Mouse (Mus musculus) stomach, embryonic 14.5 days (tissue): ENCODE results near the gene Gtf2h2. TPM values are rescaled to one million over a fixed set of nuclear protein-coding genes. Genes with fewer than 3 reads are reported as not detected.
"Not testable (repeated sequence)": the region's sequence is repeated elsewhere in the genome, so short reads cannot be mapped to it uniquely, and the experiment has no call there.

Source experiments
- ATAC-seq: fragments of 200-750 bp; cut with Nextera tagmentation; 2 replicates; pipeline ENCODE4 v1.8.0; 2017; ENCODE audit warnings: low read depth, moderate TSS enrichment; ENCODE audit not compliant: insufficient number of reproducible peaks, insufficient read depth, low FRiP score
- H3K27ac ChIP-seq: fragments of 300-500 bp; sonication (generic); 2 replicates; pipeline ENCODE4 v1.5.1; 2014; ENCODE audit warnings: mild to moderate bottlenecking, low read length, moderate library complexity, mixed read lengths
- H3K27me3 ChIP-seq: fragments of 300-500 bp; sonication (generic); 2 replicates; pipeline ENCODE4 v1.6.1; 2014; ENCODE audit warnings: low read length, control low read depth, mixed read lengths; ENCODE audit not compliant: control insufficient read depth, insufficient read depth
- H3K36me3 ChIP-seq: fragments of 300-500 bp; sonication (generic); 2 replicates; pipeline ENCODE4 v1.6.1; 2014; ENCODE audit warnings: mild to moderate bottlenecking, control low read depth, low read length, moderate library complexity, mixed read lengths; ENCODE audit not compliant: control insufficient read depth, insufficient read depth
- H3K4me1 ChIP-seq: fragments of 300-500 bp; sonication (generic); 2 replicates; pipeline ENCODE4 v1.6.1; 2014; ENCODE audit warnings: low read length, control low read depth, mixed read lengths; ENCODE audit not compliant: control insufficient read depth, insufficient read depth
- H3K4me2 ChIP-seq: fragments of 300-500 bp; sonication (generic); replicated peaks from 2 replicates; pipeline ENCODE4 v1.6.1; 2014; ENCODE audit warnings: low read depth, low read length, control low read depth
- H3K4me3 ChIP-seq: fragments of 300-500 bp; sonication (generic); 2 replicates; pipeline ENCODE4 v1.5.1; 2014; ENCODE audit warnings: low read depth, low read length, control low read depth
- H3K9ac ChIP-seq: fragments of 300-500 bp; sonication (generic); replicated peaks from 2 replicates; pipeline ENCODE4 v1.6.1; 2014; ENCODE audit warnings: low read depth, mild to moderate bottlenecking, control low read depth, low read length, moderate library complexity, mixed read lengths
- H3K9me3 ChIP-seq: fragments of 300-500 bp; sonication (generic); 2 replicates; pipeline ENCODE4 v1.6.1; 2016; ENCODE audit warnings: low read depth, low read length, control low read depth; ENCODE audit not compliant: control insufficient read depth
- WGBS: fragments of 180-500 bp; shearing (Covaris S2); extraction: QIAGEN DNeasy Blood & Tissue Kit; methylation state at CpG from one replicate; pipeline ENCODE4 v1.1.7; 2014; 5-methylcytosine and 5-hydroxymethylcytosine counted together
- polyA plus RNA-seq: library from polyadenylated mRNA; unstranded; fragments of >200 nt; fragmentation: Nextera tagmentation; extraction: Ambion mirVana; gene quantifications from 2 replicates; pipeline ENCODE4 v1.2.1, GENCODE M21; 2014

Gtf2h2 gene
- polyA plus RNA-seq, 1 experiment from 2014 or later: 75.7 TPM

GRCm38 (mm10) chr13:100452415-100453127, 39.8 kb downstream of the Gtf2h2 start, which contains the start of gene Naip1:
Gene Naip1, minus strand, starts transcription at chr13:100452869.
- H3K27me3 ChIP-seq, H3K36me3 ChIP-seq, ATAC-seq, H3K27ac ChIP-seq, H3K9ac ChIP-seq, H3K4me2 ChIP-seq, H3K4me1 ChIP-seq, H3K9me3 ChIP-seq, H3K4me3 ChIP-seq: not testable (repeated sequence)
- 78% methylated on average over 8 of the region's 8 CpGs for WGBS

- no peak overlapping the region for H3K27ac ChIP-seq
- no peaks in the 10 kb centered on the region for H3K4me1 ChIP-seq
- no peak overlapping the region for H3K9ac ChIP-seq
- H3K4me2 ChIP-seq: no peak overlapping the region
- no peak for ATAC-seq
- no peaks in the 10 kb centered on the region for H3K36me3 ChIP-seq
- WGBS: 83% methylated on average over 1 of the region's 1 CpGs
- no peak overlapping the region for H3K4me3 ChIP-seq
- H3K9me3 ChIP-seq: no peaks in the 10 kb centered on the region
- H3K27me3 ChIP-seq: no peaks in the 10 kb centered on the region
Measured at GRCm38 (mm10) chr13:100449495-100449894, 42.9 kb downstream of the Gtf2h2 start.

GRCm38 (mm10) chr13:100440116-100440515, 52.3 kb downstream of the Gtf2h2 start:
- H3K4me2 ChIP-seq: no peak overlapping the region
- no peak overlapping the region for H3K4me3 ChIP-seq
- H3K9me3 ChIP-seq: no peaks in the 10 kb centered on the region
- ATAC-seq: no peak
- H3K27ac ChIP-seq: no peak overlapping the region
- H3K27me3 ChIP-seq: no peaks in the 10 kb centered on the region
- H3K9ac ChIP-seq: no peak overlapping the region
- H3K4me1 ChIP-seq: no peaks in the 10 kb centered on the region
- WGBS: 59% methylated on average over 3 of the region's 3 CpGs
- H3K36me3 ChIP-seq: no peaks in the 10 kb centered on the region

- H3K4me2 ChIP-seq: no peak overlapping the region
- H3K4me1 ChIP-seq: no peaks in the 10 kb centered on the region
- H3K9me3 ChIP-seq: no peaks in the 10 kb centered on the region
- H3K36me3 ChIP-seq: no peaks in the 10 kb centered on the region
- ATAC-seq: no peak
- H3K9ac ChIP-seq: no peak overlapping the region
- 30% methylated on average over 1 of the region's 1 CpGs for WGBS
- H3K27me3 ChIP-seq: no peaks in the 10 kb centered on the region
- H3K4me3 ChIP-seq: no peak overlapping the region
- H3K27ac ChIP-seq: no peak overlapping the region
Measured at GRCm38 (mm10) chr13:100438701-100439100, 53.7 kb downstream of the Gtf2h2 start.

GRCm38 (mm10) chr13:100437322-100437825, 55.0 kb downstream of the Gtf2h2 start:
- Histone ChIP-seq H3K36me3 (no peaks in the 10 kb centered on the region), H3K4me2 (no peak overlapping the region), H3K4me1 (no peaks in the 10 kb centered on the region), H3K27me3 (no peaks in the 10 kb centered on the region), H3K4me3 (no peak overlapping the region), H3K9ac (no peak overlapping the region), H3K9me3 (no peaks in the 10 kb centered on the region), H3K27ac (no peak overlapping the region)
- WGBS: 55% methylated on average over 3 of the region's 3 CpGs
- ATAC-seq: no peak

GRCm38 (mm10) chr13:100436556-100437163, 55.7 kb downstream of the Gtf2h2 start:
- H3K4me1 ChIP-seq, H3K9me3 ChIP-seq, H3K27me3 ChIP-seq, H3K9ac ChIP-seq, H3K36me3 ChIP-seq, ATAC-seq, H3K27ac ChIP-seq, H3K4me3 ChIP-seq, H3K4me2 ChIP-seq: not testable (repeated sequence)
- WGBS: 71% methylated on average over 1 of the region's 1 CpGs

GRCm38 (mm10) chr13:100419958-100420357, 72.4 kb downstream of the Gtf2h2 start:
- H3K27ac ChIP-seq, H3K4me1 ChIP-seq, H3K27me3 ChIP-seq, H3K9ac ChIP-seq, ATAC-seq, H3K9me3 ChIP-seq, H3K4me2 ChIP-seq, H3K4me3 ChIP-seq, H3K36me3 ChIP-seq: not testable (repeated sequence)
- 87% methylated on average over 7 of the region's 7 CpGs for WGBS

GRCm38 (mm10) chr13:100414428-100414827, 78.0 kb downstream of the Gtf2h2 start:
- H3K9me3 ChIP-seq: no peaks in the 10 kb centered on the region
- H3K36me3 ChIP-seq: no peaks in the 10 kb centered on the region
- WGBS: 62% methylated on average over 1 of the region's 1 CpGs

More at GRCm38 (mm10) chr13:100414428-100414827, 78.0 kb downstream of the Gtf2h2 start:
- ATAC-seq: no peak
- Histone ChIP-seq H3K4me1 (no peaks in the 10 kb centered on the region), H3K4me2 (no peak overlapping the region), H3K4me3 (no peak overlapping the region), H3K9ac (no peak overlapping the region), H3K27me3 (no peaks in the 10 kb centered on the region), H3K27ac (no peak overlapping the region)
